In the genomic region with DNA sequence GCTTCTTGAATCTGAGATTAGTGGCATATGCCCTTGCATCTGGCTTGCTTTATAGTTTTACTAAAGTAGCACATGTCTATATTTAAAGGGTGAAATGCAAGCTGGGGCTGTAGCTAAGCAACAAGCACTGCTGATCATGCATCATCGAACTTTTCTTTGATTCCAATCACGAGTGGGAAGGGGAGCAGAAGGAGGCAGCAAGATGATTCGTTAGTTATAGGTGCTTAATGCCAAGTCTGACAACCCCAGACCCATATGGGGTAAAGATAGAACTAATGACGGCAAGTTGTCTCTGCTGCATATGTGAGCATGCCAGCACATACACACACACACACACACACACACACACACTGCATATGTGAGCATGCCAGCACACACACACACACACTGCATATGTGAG, we compare ENCODE assay signal across 25 mouse cellular contexts. TPM values are rescaled to one million over a fixed set of nuclear protein-coding genes. Genes with fewer than 3 reads are reported as not detected.
DNase-seq lines count a peak whose midpoint lies in the region; ATAC-seq lines count a peak whose summit lies in the region.
"Had no signal": no experiment of that assay in that cellular context is flagged by ENCODE, and none has a peak within 500 bp of the region (broad histone marks: within the 10 kb centered on the region; RNA-seq: fewer than 3 reads in every experiment).

No protein-coding gene starts in this region.

- peaks cover 37% of the 10 kb centered on the region for H3K4me1 ChIP-seq in forebrain, embryonic 15.5 days
- peaks cover 34% of the 10 kb centered on the region for H3K4me1 ChIP-seq in forebrain, embryonic 12.5 days
- peaks cover 28% of the 10 kb centered on the region for H3K4me1 ChIP-seq in forebrain, embryonic 16.5 days (replicated peaks; ENCODE audit: control insufficient read depth, insufficient read depth, low read length)
- peaks cover 38% of the 10 kb centered on the region for H3K4me1 ChIP-seq in hindbrain, embryonic 10.5 days (replicated peaks)

- no peaks in the 10 kb centered on the region for H3K9me3 ChIP-seq in forebrain, embryonic 15.5 days
- no peaks in the 10 kb centered on the region for H3K9me3 ChIP-seq in forebrain, embryonic 12.5 days
- no peaks in the 10 kb centered on the region for H3K9me3 ChIP-seq in forebrain, embryonic 16.5 days (ENCODE audit: control insufficient read depth, low read length)
- no peaks in the 10 kb centered on the region for H3K9me3 ChIP-seq in hindbrain, embryonic 10.5 days
- H3K9me3 ChIP-seq: intestine, embryonic 15.5 days; liver, embryonic 12.5 days had no signal

- no peak overlapping the region for H3K9ac ChIP-seq in forebrain, embryonic 15.5 days (replicated peaks)
- no peak overlapping the region for H3K9ac ChIP-seq in forebrain, embryonic 12.5 days
- H3K9ac ChIP-seq in forebrain, embryonic 16.5 days (replicated peaks; ENCODE audit: low read depth, low read length) = no peak overlapping the region
- H3K9ac ChIP-seq: intestine, embryonic 15.5 days; liver, postnatal 0 days had no signal

- H3K27ac ChIP-seq in forebrain, embryonic 15.5 days (replicated peaks) = no peak overlapping the region
- no peak overlapping the region for H3K27ac ChIP-seq in forebrain, embryonic 12.5 days
- H3K27ac ChIP-seq in forebrain, embryonic 16.5 days (ENCODE audit: low read length) = no peak overlapping the region
- no peak overlapping the region for H3K27ac ChIP-seq in hindbrain, embryonic 10.5 days
- H3K27ac ChIP-seq: hindbrain, postnatal 0 days had no signal

- no peak overlapping the region for H3K4me3 ChIP-seq in forebrain, embryonic 15.5 days
- H3K4me3 ChIP-seq in forebrain, embryonic 12.5 days (replicated peaks) = no peak overlapping the region
- no peak overlapping the region for H3K4me3 ChIP-seq in forebrain, embryonic 16.5 days (replicated peaks; ENCODE audit: low read length)
- H3K4me3 ChIP-seq in hindbrain, embryonic 10.5 days = no peak overlapping the region
- H3K4me3 ChIP-seq: intestine, embryonic 15.5 days had no signal

- no peaks in the 10 kb centered on the region for H3K36me3 ChIP-seq in forebrain, embryonic 15.5 days
- H3K36me3 ChIP-seq in forebrain, embryonic 12.5 days (replicated peaks) = no peaks in the 10 kb centered on the region
- H3K36me3 ChIP-seq in forebrain, embryonic 16.5 days (ENCODE audit: control insufficient read depth, insufficient read depth) = no peaks in the 10 kb centered on the region
- 0 out of 2 replicates have a peak, but pooled peaks cover 3% of the 10 kb centered on the region for H3K36me3 ChIP-seq in hindbrain, embryonic 10.5 days
- H3K36me3 ChIP-seq: intestine, embryonic 15.5 days had no signal

- ATAC-seq in forebrain, embryonic 15.5 days (replicated peaks) = peak; percentile 38
- ATAC-seq in forebrain, embryonic 12.5 days (ENCODE audit: low FRiP score) = no peak
- peak; percentile 51 for ATAC-seq in forebrain, embryonic 16.5 days
- ATAC-seq: CD4-positive, CD25-positive, alpha-beta regulatory T cell, adult 4 months; hindbrain, postnatal 0 days; intestine, embryonic 15.5 days; liver, embryonic 12.5 days; liver, postnatal 0 days; midbrain, embryonic 16.5 days had no signal

- no peaks in the 10 kb centered on the region for H3K27me3 ChIP-seq in forebrain, embryonic 15.5 days
- H3K27me3 ChIP-seq in forebrain, embryonic 12.5 days = peaks cover 24% of the 10 kb centered on the region
- H3K27me3 ChIP-seq in forebrain, embryonic 16.5 days (replicated peaks; ENCODE audit: control insufficient read depth, insufficient read depth, low read length) = peaks cover 4% of the 10 kb centered on the region; the same call in 1 of the 2 replicates
- H3K27me3 ChIP-seq in hindbrain, embryonic 10.5 days (ENCODE audit: insufficient read depth, poor library complexity, severe bottlenecking) = peaks cover 25% of the 10 kb centered on the region
- H3K27me3 ChIP-seq: intestine, embryonic 15.5 days had no signal

- intact Hi-C loops in left cerebral cortex, postnatal 25 days (cut with DNase I) = loop anchor here (10.0 kb wide), 1 partner anchor 189 kb away; no protein-coding TSS in a partner anchor

- 40% methylated on average over 4 of the region's 4 CpGs for WGBS in forebrain, embryonic 15.5 days
- WGBS in forebrain, embryonic 12.5 days = 68% methylated on average over 4 of the region's 4 CpGs
- WGBS in forebrain, embryonic 16.5 days = 50% methylated on average over 4 of the region's 4 CpGs
- WGBS in hindbrain, embryonic 10.5 days = 77% methylated on average over 4 of the region's 4 CpGs

- H3K4me2 ChIP-seq in forebrain, embryonic 15.5 days (replicated peaks) = no peak overlapping the region
- no peak overlapping the region for H3K4me2 ChIP-seq in forebrain, embryonic 12.5 days
- no peak overlapping the region for H3K4me2 ChIP-seq in forebrain, embryonic 16.5 days (ENCODE audit: low read length)
- H3K4me2 ChIP-seq: midbrain, embryonic 11.5 days had no signal

- peak; percentile 27 to 75 for DNase-seq in left cerebral cortex, postnatal 25 days (ENCODE audit: low spot score in 2 of 2)
- DNase-seq in left cerebral cortex, adult 18-20 months (ENCODE audit: low spot score in 2 of 2) = no peak
- DNase-seq in layer of hippocampus, postnatal 36 days = peak; percentile 30 to 33
- no peak for DNase-seq in hindbrain, embryonic 10.5 days (ENCODE audit: low spot score)
- no peak for DNase-seq in ovary, postnatal 10 days (ENCODE audit: low spot score)
- DNase-seq: adrenal gland, adult 2 months; cerebellum, adult 11 months; cerebellum, adult 9-11 months; heart, postnatal 14 days; kidney, adult 2 months; kidney, postnatal 36 days; left cerebral cortex, postnatal 4 days; liver, postnatal 0 days; lung, postnatal 36 days; right cerebral cortex, adult 18-20 months; thymus, postnatal 4 days had no signal

RNA-seq across cellular contexts. Expression of a gene that starts 2.7 kb away (rescaled TPM):
- 4.0 and 4.3 TPM in 2 replicates for polyA plus RNA-seq in forebrain, embryonic 15.5 days (2015; fragmentation: Nextera tagmentation; extraction: Ambion mirVana)
- 3.4 and 3.7 TPM in 2 replicates for polyA plus RNA-seq in forebrain, embryonic 12.5 days (2016; fragmentation: Nextera tagmentation; extraction: Ambion mirVana)
- total RNA-seq in left cerebral cortex, postnatal 25 days (2021) = 1 to 10 TPM; 3.9 to 5.0 TPM
- 1 to 10 TPM; 5.0 to 5.4 TPM for total RNA-seq in left cerebral cortex, adult 18-20 months (2021)
- polyA plus RNA-seq in forebrain, embryonic 16.5 days (2015; fragmentation: Nextera tagmentation; extraction: Ambion mirVana) = 4.1 and 4.9 TPM in 2 replicates
- 1 to 10 TPM; 5.8 to 7.0 TPM for total RNA-seq in layer of hippocampus, postnatal 36 days (2021)
- 2.2 and 3.2 TPM in 2 replicates for polyA plus RNA-seq in hindbrain, embryonic 10.5 days (2016; fragmentation: Nextera tagmentation; extraction: Ambion mirVana)

RNA-seq across cellular contexts. Expression of a gene that starts 2.8 kb away (rescaled TPM):
- 3.8 and 4.3 TPM in 2 replicates for polyA plus RNA-seq in forebrain, embryonic 15.5 days (2015; fragmentation: Nextera tagmentation; extraction: Ambion mirVana)
- 2.6 and 3.4 TPM in 2 replicates for polyA plus RNA-seq in forebrain, embryonic 12.5 days (2016; fragmentation: Nextera tagmentation; extraction: Ambion mirVana)
- total RNA-seq in left cerebral cortex, postnatal 25 days (2021) = 1 to 10 TPM; 3.2 to 4.1 TPM
- total RNA-seq in left cerebral cortex, adult 18-20 months (2021) = 1 to 10 TPM; 3.7 to 6.2 TPM
- polyA plus RNA-seq in forebrain, embryonic 16.5 days (2015; fragmentation: Nextera tagmentation; extraction: Ambion mirVana) = 3.2 and 4.3 TPM in 2 replicates
- total RNA-seq in layer of hippocampus, postnatal 36 days (2021) = 1 to 10 TPM; 8.0 to 8.2 TPM
- 3.0 and 3.8 TPM in 2 replicates for polyA plus RNA-seq in hindbrain, embryonic 10.5 days (2016; fragmentation: Nextera tagmentation; extraction: Ambion mirVana)

RNA-seq across cellular contexts. Expression of a gene that starts 4.7 kb away (rescaled TPM):
- 121 and 126 TPM in 2 replicates for polyA plus RNA-seq in forebrain, embryonic 15.5 days (2015; fragmentation: Nextera tagmentation; extraction: Ambion mirVana)
- 117 TPM in 2 replicates for polyA plus RNA-seq in forebrain, embryonic 12.5 days (2016; fragmentation: Nextera tagmentation; extraction: Ambion mirVana)
- total RNA-seq in left cerebral cortex, postnatal 25 days (2021) = 10 to 100 TPM; 60.3 to 66.6 TPM
- total RNA-seq in left cerebral cortex, adult 18-20 months (2021) = 10 to 100 TPM; 54.5 to 59.6 TPM
- 109 and 122 TPM in 2 replicates for polyA plus RNA-seq in forebrain, embryonic 16.5 days (2015; fragmentation: Nextera tagmentation; extraction: Ambion mirVana)
- total RNA-seq in layer of hippocampus, postnatal 36 days (2021) = 10 to 100 TPM; 64.4 to 69.9 TPM
- 151 and 154 TPM in 2 replicates for polyA plus RNA-seq in hindbrain, embryonic 10.5 days (2016; fragmentation: Nextera tagmentation; extraction: Ambion mirVana)

RNA-seq across cellular contexts. Expression of a gene that starts 11.1 kb away (rescaled TPM):
- 24.2 and 26.7 TPM in 2 replicates for polyA plus RNA-seq in forebrain, embryonic 15.5 days (2015; fragmentation: Nextera tagmentation; extraction: Ambion mirVana)
- polyA plus RNA-seq in forebrain, embryonic 12.5 days (2016; fragmentation: Nextera tagmentation; extraction: Ambion mirVana) = 37.4 and 38.6 TPM in 2 replicates
- 10 to 100 TPM; 27.2 to 28.0 TPM for total RNA-seq in left cerebral cortex, postnatal 25 days (2021)
- 10 to 100 TPM; 29.6 to 31.8 TPM for total RNA-seq in left cerebral cortex, adult 18-20 months (2021)
- 21.8 and 22.6 TPM in 2 replicates for polyA plus RNA-seq in forebrain, embryonic 16.5 days (2015; fragmentation: Nextera tagmentation; extraction: Ambion mirVana)
- total RNA-seq in layer of hippocampus, postnatal 36 days (2021) = 10 to 100 TPM; 28.0 to 28.9 TPM
- 37.9 and 40.0 TPM in 2 replicates for polyA plus RNA-seq in hindbrain, embryonic 10.5 days (2016; fragmentation: Nextera tagmentation; extraction: Ambion mirVana)

RNA-seq across cellular contexts. Expression of a gene that starts 17.2 kb away (rescaled TPM):
- 229 and 231 TPM in 2 replicates for polyA plus RNA-seq in forebrain, embryonic 15.5 days (2015; fragmentation: Nextera tagmentation; extraction: Ambion mirVana)
- 202 and 219 TPM in 2 replicates for polyA plus RNA-seq in forebrain, embryonic 12.5 days (2016; fragmentation: Nextera tagmentation; extraction: Ambion mirVana)
- 10 to 100 TPM; 36.7 to 48.7 TPM for total RNA-seq in left cerebral cortex, postnatal 25 days (2021)
- total RNA-seq in left cerebral cortex, adult 18-20 months (2021) = 10 to 100 TPM; 37.2 to 40.2 TPM
- polyA plus RNA-seq in forebrain, embryonic 16.5 days (2015; fragmentation: Nextera tagmentation; extraction: Ambion mirVana) = 209 and 228 TPM in 2 replicates
- total RNA-seq in layer of hippocampus, postnatal 36 days (2021) = 10 to 100 TPM; 58.2 to 61.4 TPM
- polyA plus RNA-seq in hindbrain, embryonic 10.5 days (2016; fragmentation: Nextera tagmentation; extraction: Ambion mirVana) = 157 and 245 TPM in 2 replicates

Comparison
In these comparisons a context has a peak if more than half of its experiments do, and no peak if none do; other contexts are left out.
1. DNase-seq: peak in left cerebral cortex, postnatal 25 days (2 of 2) and layer of hippocampus, postnatal 36 days (2 of 2); none in left cerebral cortex, adult 18-20 months (0 of 2), hindbrain, embryonic 10.5 days (single experiment) and ovary, postnatal 10 days (single experiment).